Mouse (Mus musculus): Measurements from ENCODE around the gene Pgm5. TPM values are rescaled to one million over a fixed set of nuclear protein-coding genes. Genes with fewer than 3 reads are reported as not detected.
A peak's percentile ranks its signal among the peaks of the same experiment; 100 is the strongest.
"Not testable (repeated sequence)": the region's sequence is repeated elsewhere in the genome, so short reads cannot be mapped to it uniquely, and the experiment has no call there.

Pgm5 gene
- total RNA-seq, 2 experiments from 2014 or later, result not detected

GRCm38 (mm10) chr19:24708032-24708431 is 153.6 kb downstream of the Pgm5 start:
- ATAC-seq (ENCODE audit: poor library complexity, severe bottlenecking), result no peak

GRCm38 (mm10) chr19:24707071-24707906 is 154.4 kb downstream of the Pgm5 start:
- peak; percentile 75 for ATAC-seq (ENCODE audit: poor library complexity, severe bottlenecking)

- ATAC-seq (ENCODE audit: poor library complexity, severe bottlenecking), result no peak
These were observed 156.3 kb downstream of the Pgm5 start for GRCm38 (mm10) chr19:24705395-24705794.

GRCm38 (mm10) chr19:24704326-24704725 is 157.3 kb downstream of the Pgm5 start:
- no peak for ATAC-seq (ENCODE audit: poor library complexity, severe bottlenecking)

GRCm38 (mm10) chr19:24703680-24704079 is 158.0 kb downstream of the Pgm5 start:
- ATAC-seq (ENCODE audit: poor library complexity, severe bottlenecking), result no peak

GRCm38 (mm10) chr19:24703168-24703567 is 158.5 kb downstream of the Pgm5 start:
- ATAC-seq (ENCODE audit: poor library complexity, severe bottlenecking), result not testable (repeated sequence)

- ATAC-seq (ENCODE audit: poor library complexity, severe bottlenecking), result no peak
These were observed 159.9 kb downstream of the Pgm5 start for GRCm38 (mm10) chr19:24701716-24702115.

- ATAC-seq (ENCODE audit: poor library complexity, severe bottlenecking), result no peak
These were observed 161.0 kb downstream of the Pgm5 start for GRCm38 (mm10) chr19:24700664-24701063.

- ATAC-seq (ENCODE audit: poor library complexity, severe bottlenecking), result no peak
These were observed 161.7 kb downstream of the Pgm5 start for GRCm38 (mm10) chr19:24699910-24700309.

GRCm38 (mm10) chr19:24699196-24699595 is 162.5 kb downstream of the Pgm5 start:
- ATAC-seq (ENCODE audit: poor library complexity, severe bottlenecking), result no peak

- ATAC-seq (ENCODE audit: poor library complexity, severe bottlenecking), result no peak
These were observed 163.0 kb downstream of the Pgm5 start for GRCm38 (mm10) chr19:24698651-24699050.

GRCm38 (mm10) chr19:24697946-24698345 is 163.7 kb downstream of the Pgm5 start:
- ATAC-seq (ENCODE audit: poor library complexity, severe bottlenecking), result no peak

GRCm38 (mm10) chr19:24692691-24693090 is 169.0 kb downstream of the Pgm5 start:
- ATAC-seq (ENCODE audit: poor library complexity, severe bottlenecking), result no peak

GRCm38 (mm10) chr19:24689531-24689930 is 172.1 kb downstream of the Pgm5 start:
- no peak for ATAC-seq (ENCODE audit: poor library complexity, severe bottlenecking)

GRCm38 (mm10) chr19:24688327-24688726 is 173.3 kb downstream of the Pgm5 start:
- no peak for ATAC-seq (ENCODE audit: poor library complexity, severe bottlenecking)

- ATAC-seq (ENCODE audit: poor library complexity, severe bottlenecking), result no peak
These were observed 175.2 kb downstream of the Pgm5 start for GRCm38 (mm10) chr19:24686411-24686810.

- no peak for ATAC-seq (ENCODE audit: poor library complexity, severe bottlenecking)
These were observed 178.5 kb downstream of the Pgm5 start for GRCm38 (mm10) chr19:24683016-24683720.

- no peak for ATAC-seq (ENCODE audit: poor library complexity, severe bottlenecking)
These were observed 184.2 kb downstream of the Pgm5 start for GRCm38 (mm10) chr19:24677242-24677984.

GRCm38 (mm10) chr19:24676429-24676828 is 185.2 kb downstream of the Pgm5 start:
- ATAC-seq (ENCODE audit: poor library complexity, severe bottlenecking), result no peak

GRCm38 (mm10) chr19:24673762-24674161 is 187.9 kb downstream of the Pgm5 start, which contains the start of gene Tmem252:
Gene Tmem252, plus strand, starts transcription at chr19:24674008.
- ATAC-seq (ENCODE audit: poor library complexity, severe bottlenecking), result no peak

- ATAC-seq (ENCODE audit: poor library complexity, severe bottlenecking), result no peak
These were observed 188.3 kb downstream of the Pgm5 start for GRCm38 (mm10) chr19:24673331-24673730.
